Mouse (Mus musculus): Measurements from ENCODE around the gene Wdr86. TPM values are rescaled to one million over a fixed set of nuclear protein-coding genes. Genes with fewer than 3 reads are reported as not detected.

Gene Wdr86
- polyA plus RNA-seq, 1 experiment from 2014 or later, result 43.9 TPM

DNA sequence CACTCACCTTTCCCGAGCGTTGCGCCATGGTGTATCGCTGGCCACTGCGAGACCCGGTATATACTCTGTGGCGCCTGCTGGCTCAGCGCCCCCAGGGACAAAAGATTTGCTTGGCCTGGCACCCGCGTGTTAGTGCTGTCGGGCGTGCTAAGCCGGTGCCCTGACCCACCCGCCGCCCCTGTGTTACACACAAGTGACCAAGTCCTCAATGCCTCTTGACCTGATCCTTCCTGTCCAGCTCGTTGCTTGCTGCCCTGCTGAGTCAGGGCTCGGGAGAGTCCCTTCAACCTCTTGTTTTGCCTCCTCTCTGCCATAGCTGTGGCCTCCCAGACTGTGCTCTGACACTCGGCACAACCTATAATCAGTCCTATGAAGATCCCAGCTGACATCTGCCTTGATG lies 27.3 kb upstream of the Wdr86 start, which contains the start of gene Crygn:
Gene Crygn, minus strand, starts transcription at position 193 of the 400 bp plus-strand sequence.
- Histone ChIP-seq H3K4me1 (ENCODE audit: insufficient read depth) (peaks cover 6% of the 10 kb centered on the region; the same call in 1 of the 2 replicates), H3K36me3 (ENCODE audit: insufficient read depth) (no peaks in the 10 kb centered on the region), H3K4me3 (ENCODE audit: low read depth, low read length) (no peak within 1 kb of the TSS), H3K27ac (ENCODE audit: low read depth) (no peak within 1 kb of the TSS), H3K27me3 (ENCODE audit: insufficient read depth, low read length) (no peaks in the 10 kb centered on the region), H3K9ac (no peak within 1 kb of the TSS), H3K4me2 (no peak within 1 kb of the TSS), H3K9me3 (ENCODE audit: low read depth, low read length) (no peaks in the 10 kb centered on the region)
- WGBS, result 42% methylated on average over 18 of the region's 18 CpGs
- ATAC-seq (ENCODE audit: insufficient read depth) (no peak), DNase-seq (no peak)
- TF ChIP-seq CTCF (IDR thresholded peaks at IDR 0.05; ENCODE audit: low read depth), result no peak

DNA sequence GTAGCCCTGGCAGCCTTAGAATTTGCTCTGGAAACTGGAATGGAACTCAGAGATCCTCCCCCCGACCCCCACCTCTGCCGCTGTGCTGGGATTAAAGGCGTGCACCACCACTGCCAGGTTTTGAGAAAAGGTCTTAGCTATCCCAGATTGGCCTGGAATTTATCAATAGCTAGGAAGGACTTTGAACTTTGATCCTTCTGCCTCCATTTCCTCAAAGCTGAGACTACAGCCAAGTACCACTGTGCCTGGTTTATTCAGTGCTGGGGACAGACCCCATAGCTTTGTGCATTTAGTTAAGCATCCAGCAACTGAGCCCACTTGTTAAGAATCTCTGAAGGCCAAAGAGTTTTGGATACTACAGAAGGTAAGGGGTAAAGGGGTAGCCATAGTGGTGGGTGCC lies 26.4 kb upstream of the Wdr86 start:
- WGBS, result 63% methylated on average over 3 of the region's 3 CpGs
- no peak overlapping the region for H3K9ac ChIP-seq
- no peak for DNase-seq
- TF ChIP-seq CTCF (IDR thresholded peaks at IDR 0.05; ENCODE audit: low read depth), result no peak
- peaks cover 9% of the 10 kb centered on the region; the same call in 1 of the 2 replicates for H3K4me1 ChIP-seq (ENCODE audit: insufficient read depth)
- H3K27me3 ChIP-seq (ENCODE audit: insufficient read depth, low read length), result no peaks in the 10 kb centered on the region
- no peaks in the 10 kb centered on the region for H3K36me3 ChIP-seq (ENCODE audit: insufficient read depth)
- no peak for ATAC-seq (ENCODE audit: insufficient read depth)
- H3K27ac ChIP-seq (ENCODE audit: low read depth), result no peak overlapping the region
- no peak overlapping the region for H3K4me2 ChIP-seq
- H3K4me3 ChIP-seq (ENCODE audit: low read depth, low read length), result no peak overlapping the region
- no peaks in the 10 kb centered on the region for H3K9me3 ChIP-seq (ENCODE audit: low read depth, low read length)

DNA sequence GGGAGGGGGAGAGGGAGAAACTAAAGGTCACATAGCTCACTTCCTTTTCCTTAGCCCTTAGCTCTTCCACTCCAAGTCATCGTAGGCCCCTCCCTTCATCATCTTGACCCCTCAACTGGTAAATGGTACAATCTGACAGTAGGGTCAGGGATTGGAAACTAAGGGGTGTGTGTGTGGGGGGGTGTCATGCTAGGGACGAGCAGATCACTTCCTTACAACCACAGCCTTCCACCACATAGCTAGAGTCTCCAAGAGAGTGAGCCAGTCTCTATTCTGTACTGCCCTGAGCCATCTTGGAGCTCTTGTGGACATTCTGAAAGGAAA lies 21.6 kb upstream of the Wdr86 start:
- Histone ChIP-seq H3K9ac (no peak overlapping the region), H3K36me3 (ENCODE audit: insufficient read depth) (no peaks in the 10 kb centered on the region), H3K4me2 (peak overlapping the region; percentile 92), H3K27ac (ENCODE audit: low read depth) (peak overlapping the region; percentile 96), H3K27me3 (ENCODE audit: insufficient read depth, low read length) (no peaks in the 10 kb centered on the region), H3K9me3 (ENCODE audit: low read depth, low read length) (no peaks in the 10 kb centered on the region), H3K4me1 (ENCODE audit: insufficient read depth) (peaks cover 20% of the 10 kb centered on the region), H3K4me3 (ENCODE audit: low read depth, low read length) (peak overlapping the region; percentile 55)
- 10% methylated on average over 2 of the region's 2 CpGs for WGBS
- TF ChIP-seq CTCF (IDR thresholded peaks at IDR 0.05; ENCODE audit: low read depth), result no peak
- ATAC-seq (ENCODE audit: insufficient read depth), result no peak; the same call in 1 of the 2 replicates
- DNase-seq, result no peak

DNA sequence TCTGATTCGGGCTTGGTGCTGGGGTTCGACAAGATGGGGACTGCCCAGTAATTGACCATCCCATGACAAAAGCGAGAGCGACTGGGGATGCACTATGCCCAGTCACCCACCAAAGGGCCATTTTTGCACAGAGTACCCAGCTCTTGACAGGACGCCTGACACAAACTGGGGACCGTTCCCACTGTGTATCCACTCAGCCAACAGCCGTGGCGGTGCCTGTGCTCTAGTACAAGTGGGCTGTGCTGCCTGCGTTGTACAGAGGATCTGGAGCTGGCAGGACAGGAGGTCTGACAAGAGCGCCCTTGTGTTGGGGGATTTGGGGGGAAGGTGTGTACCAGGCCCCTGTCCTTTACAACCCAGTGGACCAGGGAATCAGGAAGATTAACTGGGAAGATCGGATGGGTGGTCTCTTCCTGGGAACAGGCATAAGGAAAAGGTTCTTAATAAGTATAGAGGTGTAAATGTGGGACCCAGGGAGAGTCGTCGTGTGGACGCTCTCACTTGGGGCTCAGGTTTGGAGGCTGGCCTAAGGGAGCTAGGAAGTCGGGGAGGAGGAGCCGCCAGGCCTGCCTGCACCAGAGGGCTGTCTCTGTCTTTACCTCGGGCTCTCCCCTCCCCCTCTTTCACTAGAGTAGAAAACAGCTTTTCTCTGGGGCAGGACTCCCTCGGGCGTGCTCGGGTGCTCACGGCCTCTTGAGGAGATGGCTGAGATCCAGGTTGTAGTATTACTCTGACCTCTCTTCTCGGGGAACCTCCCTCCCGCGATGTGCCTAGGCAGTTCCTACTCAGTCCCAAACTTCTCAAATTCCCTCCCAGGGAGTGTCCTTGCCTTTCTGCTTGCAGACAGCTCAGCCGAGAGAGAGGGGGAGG lies 21.0 kb upstream of the Wdr86 start:
- H3K4me2 ChIP-seq, result peak overlapping the region; percentile 92
- peak overlapping the region; percentile 55 for H3K4me3 ChIP-seq (ENCODE audit: low read depth, low read length)
- H3K4me1 ChIP-seq (ENCODE audit: insufficient read depth), result peaks cover 20% of the 10 kb centered on the region
- ATAC-seq (ENCODE audit: insufficient read depth) (peak; percentile 74), DNase-seq (peak; percentile 87)
- peak overlapping the region; percentile 87 for H3K9ac ChIP-seq
- no peak for TF ChIP-seq CTCF (IDR thresholded peaks at IDR 0.05; ENCODE audit: low read depth)
- H3K27ac ChIP-seq (ENCODE audit: low read depth), result peak overlapping the region; percentile 96
- no peaks in the 10 kb centered on the region for H3K9me3 ChIP-seq (ENCODE audit: low read depth, low read length)
- no peaks in the 10 kb centered on the region for H3K36me3 ChIP-seq (ENCODE audit: insufficient read depth)
- WGBS, result 2% methylated on average over 25 of the region's 25 CpGs
- H3K27me3 ChIP-seq (ENCODE audit: insufficient read depth, low read length), result no peaks in the 10 kb centered on the region

DNA sequence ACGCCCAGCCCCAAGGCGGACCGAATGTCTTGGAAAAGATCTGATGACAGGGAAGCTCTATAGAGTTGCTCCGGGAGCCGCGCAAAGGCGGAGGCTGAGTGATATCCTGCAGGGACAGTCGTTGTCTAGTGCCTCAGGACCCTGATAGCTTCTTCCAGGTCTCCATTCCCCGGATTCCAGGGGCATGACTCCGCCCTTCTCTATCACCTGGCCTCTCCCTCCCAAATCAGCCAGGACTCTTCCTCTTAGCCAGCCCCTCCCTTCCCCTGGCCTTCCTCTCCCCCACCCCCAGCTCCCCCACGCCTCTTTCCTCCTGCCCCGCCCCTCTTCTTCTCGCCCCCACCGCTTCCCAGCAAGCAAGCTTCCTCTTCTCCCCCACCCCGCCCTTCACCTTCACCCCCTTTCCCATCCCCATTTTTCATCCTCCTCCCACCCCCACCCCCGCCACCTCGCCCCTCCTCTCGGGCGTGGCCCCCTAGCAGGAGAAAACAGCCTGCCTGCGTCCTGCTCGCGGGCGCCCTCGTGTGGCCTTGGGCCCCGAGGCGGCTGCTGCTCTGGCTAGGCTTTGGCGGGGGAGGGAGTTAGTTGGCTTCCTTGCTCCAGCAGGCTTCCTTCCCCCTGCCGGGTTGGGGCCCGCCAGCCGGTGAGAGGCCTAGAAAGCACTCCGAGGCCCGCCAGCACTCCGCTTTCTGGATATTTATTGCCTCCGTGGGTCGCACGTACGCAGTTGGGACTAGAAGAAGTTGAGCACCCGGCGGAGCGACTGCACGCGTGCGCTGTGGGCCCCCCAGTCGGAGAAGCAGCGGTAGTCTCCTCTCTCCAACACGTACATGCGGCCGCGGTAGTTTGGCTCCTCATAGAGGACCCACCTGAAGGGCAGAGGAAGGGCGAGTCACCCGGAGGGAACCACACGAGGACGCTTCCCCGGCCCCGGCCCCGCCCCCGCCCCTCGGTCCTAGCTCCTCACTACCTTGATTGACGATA lies 20.1 kb upstream of the Wdr86 start:
- Histone ChIP-seq H3K36me3 (ENCODE audit: insufficient read depth) (no peaks in the 10 kb centered on the region), H3K9ac (peak overlapping the region; percentile 87), H3K4me3 (ENCODE audit: low read depth, low read length) (peak overlapping the region; percentile 55), H3K9me3 (ENCODE audit: low read depth, low read length) (no peaks in the 10 kb centered on the region), H3K27ac (ENCODE audit: low read depth) (peak overlapping the region; percentile 96), H3K27me3 (ENCODE audit: insufficient read depth, low read length) (no peaks in the 10 kb centered on the region), H3K4me1 (ENCODE audit: insufficient read depth) (peaks cover 20% of the 10 kb centered on the region), H3K4me2 (peak overlapping the region; percentile 92)
- TF ChIP-seq CTCF (IDR thresholded peaks at IDR 0.05; ENCODE audit: low read depth), result peak; percentile 91
- peak; percentile 72 for ATAC-seq (ENCODE audit: insufficient read depth)
- WGBS, result 2% methylated on average over 57 of the region's 59 CpGs
- DNase-seq, result peak; percentile 97

DNA sequence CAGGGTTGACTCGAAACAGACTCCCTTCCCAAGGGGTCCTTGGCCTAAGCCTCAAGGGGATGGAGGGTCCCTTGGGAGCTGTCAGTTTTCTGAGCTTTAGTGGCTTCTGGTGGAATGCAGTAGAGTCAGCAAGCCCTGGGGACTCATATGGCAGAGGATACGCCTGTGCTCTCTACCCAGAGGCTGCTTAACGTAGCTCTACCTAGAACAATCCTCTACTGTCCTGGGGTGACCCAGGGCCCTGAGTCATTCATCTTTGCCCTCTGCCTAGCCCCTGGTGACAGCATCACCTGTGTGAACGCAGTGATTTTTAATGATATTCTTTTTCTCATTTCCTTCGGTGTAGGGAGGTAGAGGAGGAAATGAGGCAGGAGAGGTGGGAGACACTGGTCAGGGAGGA lies 19.2 kb upstream of the Wdr86 start:
- Histone ChIP-seq H3K27ac (ENCODE audit: low read depth) (peak overlapping the region; percentile 63; the same call in 1 of the 2 replicates), H3K4me2 (peak overlapping the region; percentile 92), H3K27me3 (ENCODE audit: insufficient read depth, low read length) (no peaks in the 10 kb centered on the region), H3K4me3 (ENCODE audit: low read depth, low read length) (peak overlapping the region; percentile 55), H3K36me3 (ENCODE audit: insufficient read depth) (no peaks in the 10 kb centered on the region), H3K9me3 (ENCODE audit: low read depth, low read length) (no peaks in the 10 kb centered on the region), H3K4me1 (ENCODE audit: insufficient read depth) (peaks cover 14% of the 10 kb centered on the region), H3K9ac (peak overlapping the region; percentile 87)
- DNase-seq, result no peak
- 52% methylated on average over 5 of the region's 5 CpGs for WGBS
- no peak for ATAC-seq (ENCODE audit: insufficient read depth)
- no peak for TF ChIP-seq CTCF (IDR thresholded peaks at IDR 0.05; ENCODE audit: low read depth)
